Mouse (Mus musculus) embryonic fibroblast, embryonic 13.5 days (primary cell): ENCODE data around the gene Cacfd1.

Experiments used
- CTCF ChIP-seq: IDR thresholded peaks from 2 replicates; pipeline ENCODE4 v1.5.1; 2011; ENCODE audit warnings: mild to moderate bottlenecking, control low read depth, low read length, moderate library complexity, borderline replicate concordance; ENCODE audit not compliant: insufficient read depth
- POLR2A ChIP-seq: IDR thresholded peaks from 2 replicates; pipeline ENCODE4 v1.6.1; 2011; ENCODE audit warnings: low read depth, mild to moderate bottlenecking, control low read depth, low read length, moderate library complexity

GRCm38 (mm10) chr2:26967262-26967661 is 42.5 kb upstream of the Cacfd1 start:
- TF ChIP-seq CTCF: no peak
- no peak for TF ChIP-seq POLR2A
